Mouse (Mus musculus) ES-E14 (cell line): ENCODE data around the gene Xrra1.

Source experiments
- CHD2 ChIP-seq: IDR thresholded peaks from 2 replicates; pipeline ENCODE4 v1.6.1; 2014; ENCODE audit warnings: mild to moderate bottlenecking, low read depth, low read length, inconsistent platforms
- HCFC1 ChIP-seq: IDR thresholded peaks from 2 replicates; pipeline ENCODE4 v1.6.1; 2012; ENCODE audit warnings: low read length, inconsistent platforms, borderline replicate concordance; ENCODE audit not compliant: insufficient read depth
- MAFK ChIP-seq: IDR thresholded peaks from 2 replicates; pipeline ENCODE4 v1.6.1; 2014; ENCODE audit warnings: mild to moderate bottlenecking, low read depth, low read length, inconsistent platforms; ENCODE audit not compliant: insufficient read depth
- ZC3H11A ChIP-seq: IDR thresholded peaks from 2 replicates; pipeline ENCODE4 v1.6.1; 2012; ENCODE audit warnings: low read depth, mild to moderate bottlenecking, inconsistent platforms, low read length, borderline replicate concordance
- ZNF384 ChIP-seq: IDR thresholded peaks from 2 replicates; pipeline ENCODE4 v1.6.1; 2012; ENCODE audit warnings: low read depth, low read length, inconsistent platforms

GRCm38 (mm10) chr7:99837358-99838071 is 21.4 kb upstream of the Xrra1 start:
- TF ChIP-seq CHD2 (no peak), ZC3H11A (no peak), MAFK (no peak), ZNF384 (no peak), HCFC1 (no peak)
